ENCODE assay signal across 8 mouse cellular contexts in the genomic region with DNA sequence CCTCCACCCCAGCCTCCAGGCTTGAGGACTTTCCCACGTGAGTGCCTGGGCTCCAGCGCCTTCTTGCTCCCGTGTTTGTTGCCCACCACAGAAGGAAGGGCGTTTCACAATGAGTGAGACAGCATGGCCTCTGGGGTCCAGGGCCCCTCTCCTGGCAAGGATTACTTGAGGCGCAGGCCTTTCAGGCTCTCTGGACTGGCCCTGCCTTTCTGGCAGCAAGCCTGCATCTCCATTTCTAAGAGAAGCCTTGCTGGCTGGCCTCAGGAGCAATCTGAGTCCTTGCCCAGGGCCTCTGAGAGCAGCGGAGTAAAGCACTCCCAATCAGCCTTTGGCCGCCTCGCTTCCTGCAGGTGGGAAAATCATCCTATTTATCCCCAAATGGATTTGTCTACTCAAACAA.
DNase-seq lines count a peak whose midpoint lies in the region; ATAC-seq and TF ChIP-seq lines count a peak whose summit lies in the region.

No protein-coding gene starts in this region.

- H3K4me1 ChIP-seq in kidney, adult 2 months (ENCODE audit: control insufficient read depth, insufficient read depth, low read length): 0 out of 2 replicates have a peak, but pooled peaks cover 5% of the 10 kb centered on the region
- peaks cover 10% of the 10 kb centered on the region for H3K4me1 ChIP-seq in midbrain, embryonic 12.5 days
- H3K4me1 ChIP-seq in liver, embryonic 12.5 days: no peaks in the 10 kb centered on the region

- no peak for TF ChIP-seq CTCF in kidney, adult 2 months (conservative IDR thresholded peaks at IDR 0.05; ENCODE audit: insufficient read depth, insufficient read length, low read depth, low read length)

- H3K4me3 ChIP-seq in kidney, adult 2 months (ENCODE audit: insufficient read depth, low read depth, low read length): no peak overlapping the region
- no peak overlapping the region for H3K4me3 ChIP-seq in midbrain, embryonic 12.5 days
- no peak overlapping the region for H3K4me3 ChIP-seq in liver, embryonic 12.5 days

- peak overlapping the region; percentile 70 for H3K27ac ChIP-seq in kidney, adult 2 months (ENCODE audit: insufficient read depth, low read depth, low read length)
- H3K27ac ChIP-seq in midbrain, embryonic 12.5 days (replicated peaks): 0 out of 2 replicates have a peak overlapping the region, but pooled peaks have one; percentile 39
- H3K27ac ChIP-seq in liver, embryonic 12.5 days: no peak overlapping the region

- ATAC-seq in midbrain, embryonic 12.5 days (ENCODE audit: low FRiP score, low read depth): no peak
- no peak for ATAC-seq in liver, embryonic 12.5 days

- WGBS in kidney, adult 2 months: 59% methylated on average over 8 of the region's 8 CpGs
- WGBS in midbrain, embryonic 12.5 days: 48% methylated on average over 8 of the region's 8 CpGs
- WGBS in liver, embryonic 12.5 days (ENCODE audit: insufficient replicate concordance): 58% methylated on average over 8 of the region's 8 CpGs

- no peak overlapping the region for H3K9ac ChIP-seq in midbrain, embryonic 12.5 days (replicated peaks)
- H3K9ac ChIP-seq in liver, embryonic 12.5 days: no peak overlapping the region

- H3K9me3 ChIP-seq in midbrain, embryonic 12.5 days: no peaks in the 10 kb centered on the region
- no peaks in the 10 kb centered on the region for H3K9me3 ChIP-seq in liver, embryonic 12.5 days (replicated peaks)

- H3K27me3 ChIP-seq in kidney, adult 2 months (replicated peaks; ENCODE audit: control insufficient read depth, insufficient read depth, low read length): no peaks in the 10 kb centered on the region
- peaks cover 77% of the 10 kb centered on the region for H3K27me3 ChIP-seq in midbrain, embryonic 12.5 days
- peaks cover 63% of the 10 kb centered on the region for H3K27me3 ChIP-seq in liver, embryonic 12.5 days (replicated peaks)

- H3K36me3 ChIP-seq in kidney, adult 2 months (ENCODE audit: control insufficient read depth, insufficient read depth, low read length): no peaks in the 10 kb centered on the region
- no peaks in the 10 kb centered on the region for H3K36me3 ChIP-seq in midbrain, embryonic 12.5 days
- H3K36me3 ChIP-seq in liver, embryonic 12.5 days: no peaks in the 10 kb centered on the region

- DNase-seq in cerebellum, postnatal 36 days: peak; percentile 15 to 22
- DNase-seq in cerebellum, adult 18-20 months: no peak
- peak; percentile 46 to 61 for DNase-seq in adrenal gland, postnatal 36 days
- DNase-seq in heart, adult 18-20 months: peak; percentile 59 to 62
- peak; percentile 70 for DNase-seq in kidney, adult 2 months
- no peak for DNase-seq in thymus, postnatal 36 days

- no peak for TF ChIP-seq POLR2A in kidney, adult 2 months (IDR thresholded peaks at IDR 0.05; ENCODE audit: low read depth, low read length)

- H3K4me2 ChIP-seq in midbrain, embryonic 12.5 days (replicated peaks): no peak overlapping the region
- H3K4me2 ChIP-seq in liver, embryonic 12.5 days: no peak overlapping the region

Comparison
In these comparisons a context has a peak if more than half of its experiments do, and no peak if none do; other contexts are left out.
1. DNase-seq: peak in cerebellum, postnatal 36 days (2 of 2), adrenal gland, postnatal 36 days (2 of 2), heart, adult 18-20 months (2 of 2) and kidney, adult 2 months (single experiment); none in cerebellum, adult 18-20 months (0 of 2) and thymus, postnatal 36 days (0 of 2).